Mouse (Mus musculus) WW6 (cell line): ENCODE data around the gene Iglon5.

Experiments
- DNase-seq: peaks from one replicate; pipeline ENCODE4 v3.0.0-alpha.2; 2013; ENCODE audit warnings: low read depth, low spot score

Iglon5 gene

GRCm38 (mm10) chr7:43427406-43427805 is 62.5 kb downstream of the Iglon5 start, which contains the start of gene Lim2:
Lim2 (plus strand) TSS chr7:43427670.
- DNase-seq: no peak

DNA sequence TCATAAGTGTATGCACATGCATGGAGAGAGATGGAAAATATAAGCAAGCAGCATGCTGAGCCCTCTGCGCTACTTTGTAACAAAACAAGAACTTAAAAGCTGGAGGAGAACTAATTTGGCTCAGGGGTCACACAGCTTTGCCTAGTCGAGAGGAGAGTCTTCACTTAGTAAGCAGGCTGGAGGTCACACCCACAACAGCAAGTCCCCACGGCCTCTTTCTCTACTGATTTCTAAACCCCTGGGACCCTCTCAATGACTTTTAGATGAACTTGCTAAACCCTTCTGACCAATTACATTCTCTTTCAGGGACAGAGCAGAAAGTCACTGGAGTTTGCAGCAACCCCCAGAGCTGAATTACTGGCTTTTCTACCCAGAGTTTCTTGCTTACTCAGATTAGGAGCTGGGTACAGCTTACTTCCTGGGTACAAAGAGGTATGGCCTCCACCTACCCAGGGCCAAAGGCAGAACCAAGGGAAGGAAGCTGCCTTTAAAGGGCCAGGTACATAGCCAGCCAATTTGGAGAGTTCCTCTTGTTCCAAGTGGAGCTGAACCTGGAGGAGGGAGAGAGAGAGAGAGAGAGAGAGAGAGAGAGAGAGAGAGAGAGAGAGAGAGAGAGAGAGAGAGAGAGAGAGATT is 65.8 kb downstream of the Iglon5 start:
- DNase-seq: no peak

- DNase-seq: peak; percentile 67
Measured at GRCm38 (mm10) chr7:43422995-43423617, 66.8 kb downstream of the Iglon5 start.
